Mouse (Mus musculus) liver, embryonic 14.5 days (tissue): ENCODE data around the gene Klb.

ENCODE experiments used
- CTCF ChIP-seq: IDR thresholded peaks from 2 replicates; pipeline ENCODE4 v1.5.1; 2016; ENCODE audit warnings: antibody characterized with exemption, low read depth, control low read depth
- EP300 ChIP-seq: IDR thresholded peaks from 2 replicates; pipeline ENCODE4 v1.6.1; 2016; ENCODE audit warnings: antibody characterized with exemption, low read depth

- TF ChIP-seq EP300: no peak
- no peak for TF ChIP-seq CTCF
Measured at GRCm38 (mm10) chr5:65424215-65424614, 76.1 kb downstream of the Klb start.
